Mouse (Mus musculus) cerebellum, postnatal 36 days (tissue): ENCODE data around the gene Cib4.

Source experiments
- DNase-seq, 2 experiments: peaks; one replicate each; pipeline ENCODE4 v3.0.0; 2021 to 2022; ENCODE audit warnings: mixed read lengths in 2 of 2

The Cib4 gene

DNA sequence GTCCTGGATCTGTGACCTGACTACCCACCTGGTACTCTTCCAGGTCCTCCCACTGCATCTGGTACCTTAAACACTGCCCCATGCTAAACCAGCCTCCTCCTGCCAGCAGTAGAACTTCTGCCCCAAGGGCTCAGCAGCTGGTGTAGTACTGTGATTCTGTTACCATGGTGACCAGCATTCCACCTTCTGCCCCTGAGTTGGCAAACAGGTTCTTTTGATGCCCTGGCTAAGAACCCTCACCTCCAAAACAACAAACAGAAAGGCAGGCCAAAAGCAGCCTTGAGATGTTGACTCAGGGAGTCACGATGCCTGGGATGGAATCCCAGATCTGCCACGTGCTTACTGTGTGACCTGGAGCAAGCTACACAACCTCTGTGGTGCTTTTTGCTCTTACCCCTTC, at the start of gene Cib4:
Cib4 (minus strand) TSS at position 139 of the 400 bp plus-strand sequence.
- DNase-seq = no peak

DNA sequence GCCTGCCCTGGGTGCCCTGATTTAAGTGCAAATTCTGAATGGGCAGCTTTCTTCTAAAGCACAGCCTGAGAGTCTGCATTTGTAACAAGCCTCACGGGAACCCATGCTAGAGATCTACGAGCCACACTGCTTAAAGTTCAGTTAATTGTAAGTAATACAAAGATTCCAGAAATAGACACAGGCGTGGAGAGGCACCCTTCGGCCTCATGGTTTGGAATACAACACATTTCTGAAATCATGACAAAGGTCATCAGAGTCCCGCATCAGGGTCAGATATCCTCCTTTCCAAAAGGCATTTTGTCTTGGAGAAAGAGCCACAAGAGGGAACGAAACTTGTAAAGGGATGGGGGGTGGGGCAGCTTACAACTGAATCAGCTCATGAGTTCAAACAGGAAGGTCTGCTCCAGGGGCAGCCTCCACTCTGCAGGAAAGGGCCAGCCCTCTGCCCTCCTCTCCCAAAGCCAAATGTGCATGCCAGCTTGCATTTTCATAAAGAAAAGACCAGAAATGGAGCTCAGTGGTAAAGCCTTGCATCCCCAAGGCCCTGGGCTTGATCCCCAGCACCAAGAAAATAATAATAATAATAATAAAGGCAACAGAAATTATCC, 49.4 kb upstream of the Cib4 start:
- no peak for DNase-seq

DNA sequence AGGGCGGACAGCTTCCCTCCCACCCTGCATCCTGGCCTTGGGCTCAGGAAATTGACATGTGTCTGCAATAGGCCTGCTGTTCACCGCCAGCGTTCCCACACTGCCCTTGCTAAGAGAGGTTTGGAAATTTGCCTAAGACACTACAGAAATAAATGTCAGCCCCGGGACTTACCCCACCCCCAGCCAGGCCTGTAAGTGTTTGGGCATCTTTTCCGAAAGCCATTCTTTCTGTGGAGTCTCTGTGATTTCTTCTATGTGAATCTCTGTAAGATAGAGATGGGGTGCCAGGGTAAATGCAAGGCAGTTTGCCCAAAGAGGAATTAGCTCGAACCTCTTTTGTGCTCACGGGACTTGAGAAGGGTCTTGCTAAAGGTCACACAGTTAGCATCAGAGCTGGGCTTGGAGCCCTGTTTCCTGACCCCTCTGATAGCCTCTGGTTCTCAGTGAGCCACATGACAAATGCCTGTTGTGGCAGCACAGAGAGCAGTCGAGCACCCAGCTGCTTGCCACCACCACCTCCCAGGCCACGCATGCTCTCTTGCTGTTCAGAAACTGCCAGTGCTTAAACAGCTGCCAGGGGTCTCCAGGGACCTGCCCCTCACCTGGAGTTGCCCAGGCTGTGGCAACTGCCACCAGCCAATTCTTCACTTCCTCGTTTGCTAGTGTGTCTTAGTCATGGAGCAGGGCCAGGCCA, 48.3 kb upstream of the Cib4 start:
- no peak for DNase-seq

DNA sequence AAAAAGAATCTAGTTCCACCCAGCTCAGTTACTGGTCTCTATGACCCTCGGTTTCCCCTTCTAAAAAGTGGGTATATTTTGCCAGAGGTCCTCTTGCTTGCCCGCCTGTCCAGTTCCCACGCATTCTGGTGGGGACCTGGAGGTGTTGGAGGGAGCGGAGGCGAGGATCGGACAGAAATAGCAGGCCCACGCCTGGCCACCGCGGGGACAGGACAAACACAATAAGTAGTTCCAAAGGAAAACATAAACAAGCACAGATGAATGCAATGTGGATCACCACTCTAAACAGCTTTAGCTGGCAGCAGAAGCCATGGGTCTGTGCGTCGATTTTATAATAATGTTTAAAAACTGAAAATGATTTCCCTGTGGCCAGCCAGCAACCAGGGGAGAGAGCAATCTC, 47.7 kb upstream of the Cib4 start:
- peak in 1 of 2 experiments; percentile 36 for DNase-seq

DNA sequence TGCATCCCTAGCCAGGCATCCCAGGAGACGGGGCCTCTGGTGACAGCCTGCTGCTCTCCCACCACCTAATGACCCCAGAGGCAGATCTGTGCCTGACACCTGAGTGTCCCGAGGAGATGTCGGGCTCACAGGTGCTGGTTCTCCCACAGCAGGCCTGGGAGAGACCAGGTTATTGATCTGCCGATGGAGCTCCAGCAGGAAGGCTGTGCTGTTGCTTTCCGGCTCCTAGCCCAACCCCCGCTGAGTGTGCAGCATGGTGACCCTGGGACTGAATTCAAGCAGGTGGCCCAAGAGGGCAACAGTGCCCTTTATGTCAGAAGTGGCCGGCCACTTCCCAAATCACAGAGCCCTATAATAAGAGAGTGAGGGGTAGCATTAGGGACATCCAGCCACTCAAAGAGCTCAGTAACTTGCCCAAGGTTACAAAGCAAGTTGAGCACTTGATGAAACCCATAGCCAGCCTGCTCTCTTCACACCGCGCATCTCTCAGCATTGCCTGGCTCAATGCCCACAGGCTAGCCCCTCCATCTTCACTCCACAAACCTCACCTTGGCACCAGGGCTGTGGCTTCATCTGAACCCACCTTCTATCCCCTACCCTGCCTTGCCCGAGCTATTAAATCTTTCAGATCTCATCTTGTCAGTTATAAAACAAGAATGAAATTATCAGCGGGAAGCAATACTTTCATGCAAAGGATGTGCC, 46.8 kb upstream of the Cib4 start:
- peak; percentile 76 for DNase-seq

DNA sequence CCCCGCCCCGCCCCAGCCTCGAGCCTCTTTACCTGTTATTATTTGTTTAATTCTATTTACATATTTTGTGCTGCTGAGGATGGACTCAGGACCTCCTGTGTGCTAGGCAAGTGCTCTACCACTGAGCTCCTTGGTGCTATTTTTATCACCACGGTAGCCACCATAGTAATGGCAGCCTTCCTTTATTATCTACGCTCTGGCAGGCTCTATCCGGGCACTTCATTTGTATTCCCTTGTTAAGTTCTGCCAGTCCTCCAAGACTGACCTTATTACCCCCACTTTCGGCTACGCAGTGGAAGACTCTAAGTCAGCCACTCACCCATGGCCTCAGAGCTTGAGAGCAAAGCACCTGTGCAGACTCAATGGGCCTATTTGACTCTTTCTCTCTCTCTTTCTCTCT, 46.1 kb upstream of the Cib4 start:
- DNase-seq = no peak

DNA sequence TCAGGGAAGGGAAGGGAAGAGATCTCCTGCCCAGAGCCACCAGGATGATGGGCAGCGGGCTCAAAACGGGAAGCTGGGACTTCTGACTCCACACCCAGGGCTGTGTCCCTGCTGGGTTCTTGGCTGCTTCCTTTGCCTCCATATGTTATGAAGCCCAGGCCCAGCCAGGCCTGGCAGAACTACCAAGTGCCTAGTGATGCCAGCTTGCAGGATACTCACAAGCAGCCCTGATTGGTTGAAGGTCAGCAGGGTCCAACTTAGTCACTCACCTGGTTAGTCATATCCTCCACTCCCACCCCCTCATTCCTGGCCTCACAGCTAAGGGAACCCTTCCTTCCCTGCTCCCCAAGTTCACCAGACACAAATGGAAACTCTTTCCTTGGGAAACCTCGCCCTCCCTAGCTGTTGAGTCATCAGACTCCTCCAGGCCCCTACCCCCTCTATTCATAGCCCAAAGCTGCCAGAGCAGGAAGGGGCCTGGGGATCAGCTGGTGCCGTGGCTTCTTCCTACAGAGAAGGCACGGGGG, 45.6 kb upstream of the Cib4 start:
- DNase-seq = peak; percentile 94 to 96

DNA sequence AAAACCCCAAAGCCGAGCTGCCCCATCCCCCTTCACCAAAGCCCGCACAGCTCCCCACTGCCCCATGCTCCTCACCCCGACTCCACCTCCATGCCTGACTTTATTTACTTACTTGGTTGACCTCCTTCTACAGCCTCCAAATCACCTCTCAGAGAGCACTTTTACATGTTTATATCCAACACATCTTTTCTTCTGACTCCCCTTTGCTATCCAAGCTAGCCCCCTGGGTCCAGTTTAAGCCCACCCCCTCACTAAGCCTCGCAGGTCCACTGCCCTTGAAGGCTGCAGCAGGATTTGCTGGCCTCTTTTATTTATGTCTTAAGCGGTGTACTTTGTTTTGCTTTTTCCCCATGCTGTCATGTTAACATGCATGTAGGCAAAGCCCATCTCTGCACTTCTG, 44.6 kb upstream of the Cib4 start:
- DNase-seq = no peak

DNA sequence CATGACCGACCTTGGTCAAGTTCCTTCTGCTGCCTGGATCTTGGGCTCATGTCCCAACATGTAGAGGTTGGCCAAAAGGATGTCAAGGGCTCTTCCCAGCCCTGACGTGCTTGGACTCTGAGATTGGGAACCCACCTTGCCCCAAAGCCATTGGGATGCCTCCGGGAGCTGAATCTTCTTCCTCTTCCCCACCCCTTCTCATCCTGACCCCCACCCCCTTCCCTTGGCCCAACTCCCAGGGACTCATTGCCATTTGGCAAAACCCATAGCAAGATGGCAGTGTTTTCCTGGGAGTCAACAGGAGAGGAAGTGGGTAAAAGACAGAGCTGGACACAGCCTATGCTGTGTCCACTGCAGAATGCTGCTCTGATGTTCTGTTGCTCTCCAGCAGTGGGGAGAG, 43.9 kb upstream of the Cib4 start:
- DNase-seq = peak; percentile 82 to 86

DNA sequence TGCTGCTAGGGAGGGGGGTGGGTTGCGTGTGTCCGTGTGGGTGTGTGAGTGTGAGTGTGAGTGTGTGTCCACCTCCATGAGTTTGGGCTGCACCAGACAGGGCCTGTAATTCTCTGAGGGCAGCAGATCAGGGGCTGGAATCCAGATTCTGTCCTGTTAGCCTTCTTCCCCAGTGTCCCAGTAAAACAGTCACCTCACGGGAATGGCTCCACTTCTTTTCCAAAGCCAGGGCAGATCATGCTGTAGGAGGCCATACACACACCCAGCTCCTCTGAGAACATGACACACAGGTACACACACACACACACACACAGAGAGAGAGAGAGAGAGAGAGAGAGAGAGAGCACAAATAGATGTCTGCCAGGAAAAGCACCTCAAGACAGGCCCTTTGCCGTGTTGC, 43.4 kb upstream of the Cib4 start:
- no peak for DNase-seq

DNA sequence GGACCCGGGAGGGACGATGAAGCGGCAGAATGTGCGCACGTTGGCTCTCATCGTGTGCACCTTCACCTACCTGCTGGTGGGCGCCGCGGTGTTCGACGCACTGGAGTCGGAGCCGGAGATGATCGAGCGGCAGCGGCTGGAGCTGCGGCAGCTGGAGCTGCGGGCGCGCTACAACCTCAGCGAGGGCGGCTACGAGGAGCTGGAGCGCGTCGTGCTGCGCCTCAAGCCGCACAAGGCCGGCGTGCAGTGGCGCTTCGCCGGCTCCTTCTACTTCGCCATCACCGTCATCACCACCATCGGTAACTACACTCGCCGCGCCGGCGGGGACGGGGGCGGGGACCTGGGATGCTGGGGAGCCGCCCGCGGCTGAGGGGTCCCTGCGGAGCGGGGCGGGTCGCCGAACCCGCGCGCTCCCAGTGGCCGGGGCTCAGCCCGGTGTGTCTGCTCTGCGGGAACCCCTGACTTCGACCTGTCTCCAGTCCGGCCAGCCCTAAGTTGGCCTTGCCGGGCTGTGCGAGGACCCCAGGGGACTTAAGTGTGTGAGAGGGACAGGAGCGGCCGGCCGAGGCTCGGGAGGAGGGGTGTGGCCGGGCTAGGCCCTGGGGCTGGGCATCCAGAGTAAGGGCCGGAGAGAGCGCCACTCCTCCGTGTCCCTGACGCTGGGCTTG, 42.8 kb upstream of the Cib4 start:
- peak; percentile 60 for DNase-seq

DNA sequence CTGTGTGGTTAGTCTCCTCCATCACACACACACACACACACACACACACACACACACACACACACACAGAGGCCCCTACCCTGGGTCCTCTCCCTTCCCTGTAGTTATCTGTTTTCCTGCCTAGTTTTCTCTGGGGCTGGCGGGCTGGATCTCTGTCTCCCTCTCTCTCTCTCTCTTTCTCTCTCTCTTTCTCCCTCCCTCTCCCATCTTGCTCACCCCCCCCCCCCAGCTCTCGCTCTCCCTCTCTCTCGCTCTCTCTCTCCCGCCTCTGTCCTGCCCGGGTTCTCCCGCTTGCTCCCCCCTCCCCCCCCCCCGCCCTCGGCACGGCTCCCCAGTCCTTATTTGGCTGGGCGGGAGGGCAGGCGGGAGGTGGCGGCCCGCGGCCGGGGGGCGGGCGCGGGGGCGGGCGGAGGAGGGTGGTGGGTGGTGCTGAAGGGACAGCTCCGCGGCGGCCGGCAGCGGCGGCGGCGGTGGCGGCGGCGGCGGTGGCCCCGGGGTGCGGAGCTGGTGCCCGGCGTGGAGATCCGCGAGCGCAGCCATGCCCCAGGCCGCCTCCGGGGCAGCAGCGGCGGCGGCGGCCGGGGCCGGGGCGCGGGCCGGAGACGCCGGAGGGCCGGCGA, 42.2 kb upstream of the Cib4 start, which contains the start of gene Kcnk3:
Kcnk3 (plus strand) TSS at position 490 of the 620 bp plus-strand sequence.
- peak; percentile 65 to 80 for DNase-seq

DNA sequence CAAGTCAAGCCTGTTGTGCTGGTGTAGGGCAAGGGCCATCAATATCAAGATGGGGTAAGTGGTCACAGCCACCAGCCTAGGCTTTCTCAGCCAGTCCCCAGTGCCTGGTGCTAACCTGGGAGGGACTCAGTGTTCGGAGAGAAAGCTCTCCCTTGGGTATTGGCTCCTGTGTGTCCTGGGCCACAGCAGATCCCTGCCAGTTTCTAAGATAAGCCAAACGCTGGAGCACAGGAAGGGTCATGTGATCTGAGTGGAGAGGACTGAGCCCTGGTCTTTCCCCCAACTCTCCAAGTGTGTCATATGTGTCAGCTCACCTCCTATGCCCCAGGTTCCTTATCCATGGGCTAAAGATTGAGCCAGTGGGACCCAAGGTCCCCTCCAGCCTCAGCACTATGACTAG, 41.5 kb upstream of the Cib4 start:
- no peak for DNase-seq

DNA sequence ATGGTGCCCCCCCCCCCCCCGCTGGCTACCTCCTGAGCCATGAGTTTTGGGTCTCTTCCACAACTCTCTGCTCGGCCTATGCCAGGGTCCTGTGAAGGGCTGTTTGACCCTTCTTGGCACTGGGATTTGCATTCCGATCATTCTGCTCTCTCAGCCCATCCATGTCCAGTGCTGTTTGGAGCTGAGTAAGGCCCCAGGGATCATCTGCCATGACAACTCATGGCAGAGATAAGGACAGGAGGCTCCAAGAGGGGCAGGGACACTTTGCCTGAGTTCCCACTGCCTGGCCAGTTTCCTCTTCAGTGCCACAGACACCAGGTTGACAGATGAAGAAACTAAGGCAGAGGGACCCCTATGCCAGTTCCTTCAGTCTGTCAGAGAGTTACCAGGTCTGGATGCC, 41.0 kb upstream of the Cib4 start:
- peak; percentile 74 to 76 for DNase-seq

DNA sequence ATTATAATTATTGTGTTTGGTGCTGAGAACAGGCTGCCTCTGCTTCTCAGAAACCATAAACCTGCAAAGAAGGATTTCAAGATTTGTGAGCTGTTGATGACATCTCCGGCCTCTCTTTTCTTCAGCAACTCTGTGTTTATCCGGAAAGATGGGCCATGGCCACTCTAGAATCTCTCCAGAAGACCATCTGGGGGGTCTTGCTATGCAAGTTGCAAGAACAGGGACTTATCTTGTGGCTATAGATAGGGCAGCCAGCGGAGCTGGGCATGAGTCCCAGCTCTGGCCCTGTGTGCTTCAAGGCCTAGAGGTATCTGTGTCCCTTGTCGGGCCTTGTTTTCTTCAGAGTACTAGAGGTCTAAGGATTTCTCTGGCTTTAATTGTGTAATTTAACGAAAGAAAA, 36.4 kb upstream of the Cib4 start:
- DNase-seq = no peak

DNA sequence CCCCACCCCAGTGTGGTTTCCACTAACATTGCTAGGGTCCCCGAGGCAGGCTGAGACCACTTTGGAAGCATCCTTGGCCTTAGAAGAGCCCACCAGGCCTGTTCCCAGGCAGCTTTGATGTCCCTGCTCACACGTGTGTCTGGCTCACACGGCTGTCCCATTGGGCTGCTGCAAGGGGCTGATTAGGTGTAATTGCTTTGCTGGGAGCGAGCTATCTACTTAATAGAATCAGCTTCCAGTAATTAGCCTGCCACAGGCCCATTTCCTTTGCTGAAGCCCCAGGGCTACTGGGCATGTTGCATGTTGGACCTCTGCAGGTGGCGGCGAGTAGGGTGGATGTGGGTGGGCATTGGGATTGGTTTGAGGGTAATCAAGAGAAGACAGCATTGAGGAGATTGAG, 35.1 kb upstream of the Cib4 start:
- no peak for DNase-seq

DNA sequence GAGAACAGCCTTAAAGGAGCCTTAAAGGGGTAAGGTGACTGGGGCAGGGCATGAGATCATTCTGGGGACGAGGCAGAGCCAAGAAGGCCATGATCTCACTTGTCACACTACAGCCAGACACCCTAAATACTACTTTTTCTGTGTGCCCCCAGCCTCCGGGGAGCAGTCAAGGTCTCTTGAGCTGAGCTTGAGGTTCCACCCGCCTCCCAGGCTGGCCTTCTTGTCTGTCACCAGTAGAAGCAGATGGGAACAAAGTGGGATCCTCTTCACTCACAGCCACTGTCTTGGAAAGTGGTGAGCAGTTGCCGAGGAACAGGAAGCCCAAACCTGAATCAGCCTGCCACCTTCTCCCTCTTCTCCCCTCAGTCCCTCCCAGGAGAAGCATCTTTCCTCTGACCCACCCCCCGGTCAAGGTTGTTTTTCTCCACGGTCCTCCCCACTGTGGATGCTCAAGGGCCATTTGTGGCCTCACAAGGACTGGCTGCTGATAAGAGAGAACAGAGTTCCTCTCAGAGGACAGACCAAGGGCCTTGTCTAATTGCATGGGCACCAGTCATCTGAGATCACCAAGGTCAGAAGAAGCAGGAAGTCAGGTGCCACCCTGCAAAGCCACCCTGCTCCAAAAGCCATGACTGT, 32.9 kb upstream of the Cib4 start:
- peak; percentile 31 to 49 for DNase-seq

DNA sequence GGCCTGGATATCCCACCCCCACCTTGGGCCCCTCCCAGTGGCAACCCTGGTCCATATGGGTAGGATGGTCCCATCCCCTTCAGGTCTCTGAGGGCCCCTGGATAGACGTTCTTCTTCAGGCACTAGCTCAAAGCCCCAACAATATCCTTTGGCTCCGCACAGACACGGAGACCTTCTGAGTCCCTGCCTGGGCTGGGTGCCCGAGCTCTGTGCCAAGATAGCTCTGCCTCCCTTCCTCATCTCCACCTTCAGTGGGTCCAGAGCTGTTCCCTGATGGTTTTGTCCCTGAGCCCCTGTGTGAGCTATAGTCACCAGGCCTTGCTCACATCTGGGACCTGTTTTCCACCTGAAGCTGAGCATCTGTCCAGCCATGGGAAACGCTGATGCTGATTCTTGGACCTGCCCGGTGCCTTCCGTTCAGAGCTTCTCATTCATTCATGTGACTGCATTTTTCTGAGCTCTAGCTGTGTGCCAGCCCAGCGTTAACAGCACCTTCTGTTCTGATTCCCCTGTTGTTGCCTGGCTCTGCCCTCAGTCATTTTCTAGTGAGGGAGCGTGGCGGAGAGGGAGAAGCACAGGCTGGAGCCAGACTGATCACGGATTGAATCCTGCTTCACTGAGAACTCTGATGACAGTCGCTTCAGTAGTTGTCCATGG, 32.1 kb upstream of the Cib4 start:
- peak; percentile 86 to 87 for DNase-seq

DNA sequence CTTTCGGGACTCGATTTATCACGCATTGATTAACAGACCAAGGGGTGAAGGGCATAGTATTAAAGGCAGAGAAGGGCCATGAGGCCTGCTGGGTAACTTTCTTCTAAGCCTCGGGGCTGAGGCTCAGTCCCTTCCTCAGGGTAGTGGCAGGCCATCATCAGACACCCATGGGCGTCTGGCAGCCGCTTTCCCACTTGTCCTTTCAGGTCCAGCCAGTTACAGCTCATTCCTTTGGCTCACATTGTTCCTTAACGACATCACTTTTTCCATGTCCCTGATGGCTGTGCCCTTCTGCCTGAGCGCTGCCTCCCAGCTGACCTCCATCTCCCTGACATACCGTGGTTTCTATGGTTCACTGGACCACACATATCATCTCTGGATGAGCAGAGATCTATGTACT, 31.6 kb upstream of the Cib4 start:
- no peak for DNase-seq

DNA sequence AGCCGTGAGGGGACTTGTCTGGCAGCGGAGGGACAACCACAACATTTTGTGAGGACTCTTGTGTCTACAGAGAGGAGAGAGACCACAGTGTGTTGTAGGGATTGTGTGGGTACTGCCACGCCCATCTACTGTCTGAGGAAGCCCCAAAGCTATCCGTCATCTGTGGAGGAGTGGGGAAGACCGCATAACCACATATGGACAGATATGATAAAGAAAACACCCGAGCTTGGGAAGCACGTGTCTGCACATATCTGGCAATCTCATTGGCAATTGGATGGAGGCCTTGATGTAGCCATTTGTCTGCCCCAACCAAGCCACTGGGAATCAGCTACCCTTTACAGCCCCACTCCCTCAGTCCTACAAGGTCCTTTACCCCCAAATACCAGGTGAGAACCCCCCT, 30.6 kb upstream of the Cib4 start:
- DNase-seq = no peak

DNA sequence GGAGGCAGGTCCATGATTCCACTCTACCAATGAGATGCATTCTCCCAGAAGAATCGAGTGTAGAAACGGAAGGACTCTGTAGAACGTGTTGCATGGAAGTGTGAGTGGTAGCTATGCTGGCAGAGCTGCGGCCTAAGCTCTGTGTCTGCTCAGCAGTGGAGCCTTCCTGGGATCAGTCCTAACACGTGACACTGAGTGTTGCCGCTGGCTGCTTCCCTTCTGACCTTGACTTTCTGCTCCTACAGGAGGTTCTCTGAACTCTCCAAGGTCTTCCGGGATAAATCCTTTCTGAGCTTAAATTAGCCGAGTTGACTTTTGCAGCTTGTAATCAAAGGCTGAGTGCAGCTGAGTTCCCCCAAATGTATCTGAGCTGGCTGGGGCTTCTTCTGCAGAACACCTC, 28.7 kb upstream of the Cib4 start:
- no peak for DNase-seq

DNA sequence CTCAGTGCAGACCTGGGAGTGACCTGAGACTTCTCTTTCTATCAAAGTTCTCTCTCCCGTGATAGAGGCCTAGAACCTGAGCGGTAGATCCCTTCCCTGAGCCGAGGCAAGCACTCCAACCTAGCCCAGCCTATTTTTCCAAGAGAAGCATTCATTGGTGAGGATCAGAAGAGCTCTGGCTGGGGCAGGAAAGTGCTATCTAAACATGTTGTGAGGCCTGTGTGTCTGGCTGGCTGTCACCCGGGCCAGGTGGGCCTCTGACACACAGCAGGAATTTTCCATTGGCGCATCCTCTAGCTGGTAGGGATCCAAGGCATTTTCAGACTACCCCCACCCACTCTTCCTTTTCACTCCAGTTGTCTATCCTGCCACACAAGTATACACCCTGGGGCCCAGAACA, 26.2 kb upstream of the Cib4 start:
- no peak for DNase-seq
